ENCODE assay signal across 23 mouse cellular contexts in genomic region chr6:38826857-38827256, GRCm38 (mm10). TPM values are rescaled to one million over a fixed set of nuclear protein-coding genes. Genes with fewer than 3 reads are reported as not detected.
"Had no signal": no experiment of that assay in that cellular context is flagged by ENCODE, and none has a peak within 500 bp of the region (broad histone marks: within the 10 kb centered on the region; RNA-seq: fewer than 3 reads in every experiment).

No protein-coding gene starts in this region.

- ATAC-seq: lung, postnatal 0 days; midbrain, embryonic 16.5 days had no signal

- H3K27me3 ChIP-seq: lung, embryonic 15.5 days; megakaryocyte, embryonic 14.5 days; midbrain, embryonic 12.5 days; neural tube, embryonic 13.5 days; neural tube, embryonic 15.5 days; stomach, embryonic 15.5 days had no signal

- H3K9ac ChIP-seq: liver, embryonic 14.5 days; lung, embryonic 15.5 days; midbrain, embryonic 12.5 days; neural tube, embryonic 13.5 days; neural tube, embryonic 15.5 days; stomach, embryonic 15.5 days had no signal

- H3K4me3 ChIP-seq: lung, embryonic 15.5 days; midbrain, embryonic 10.5 days; midbrain, embryonic 12.5 days; myocyte; neural tube, embryonic 13.5 days; neural tube, embryonic 15.5 days; stomach, embryonic 15.5 days had no signal

- H3K36me3 ChIP-seq: lung, embryonic 15.5 days; midbrain, embryonic 12.5 days; neural tube, embryonic 13.5 days; neural tube, embryonic 15.5 days; stomach, embryonic 15.5 days had no signal

- H3K4me1 ChIP-seq: midbrain, embryonic 10.5 days; neural tube, embryonic 15.5 days had no signal

- H3K9me3 ChIP-seq: lung, embryonic 15.5 days; megakaryocyte, embryonic 14.5 days; midbrain, embryonic 10.5 days; midbrain, embryonic 12.5 days; neural tube, embryonic 13.5 days; neural tube, embryonic 15.5 days; stomach, embryonic 15.5 days had no signal

- H3K4me2 ChIP-seq: lung, embryonic 15.5 days; midbrain, embryonic 12.5 days; neural tube, embryonic 13.5 days; neural tube, embryonic 15.5 days; stomach, embryonic 15.5 days had no signal

- DNase-seq: lung, adult 2 months; lung, postnatal 14 days; lung, postnatal 36 days; midbrain, embryonic 14.5 days; retina, postnatal 1 day; right cerebral cortex, adult 18-20 months; right cerebral cortex, postnatal 25 days; right cerebral cortex, postnatal 4 days; thymus, adult 2 months; thymus, postnatal 25 days; thymus, postnatal 4 days had no signal

- H3K27ac ChIP-seq: liver, embryonic 14.5 days; lung, embryonic 15.5 days; midbrain, embryonic 10.5 days; midbrain, embryonic 12.5 days; neural tube, embryonic 13.5 days; neural tube, embryonic 15.5 days; stomach, embryonic 15.5 days; stomach, postnatal 0 days had no signal

RNA-seq across cellular contexts. Expression of gene Tbxas1, which starts 48.3 kb away (rescaled TPM):
- polyA plus RNA-seq: myocyte had no signal
